Mouse (Mus musculus) MEL (cell line): Measurements from ENCODE around the gene Map3k12. TPM values are rescaled to one million over a fixed set of nuclear protein-coding genes. Genes with fewer than 3 reads are reported as not detected.

Source experiments
- DNase-seq: peaks from one replicate; pipeline ENCODE4 v3.0.0; 2011; ENCODE audit warnings: low read depth, low spot score
- H3K27ac ChIP-seq: 2 replicates; pipeline ENCODE4 v1.5.1; 2012; ENCODE audit warnings: low read depth, mild to moderate bottlenecking, control low read depth, low read length, moderate library complexity; ENCODE audit not compliant: control insufficient read depth
- H3K27me3 ChIP-seq, 2 experiments: fragments of 150-350 bp in 1 of 2; sonication (generic) in 1 of 2; 2 replicates each; pipeline ENCODE4 v1.6.1; 2012; ENCODE audit warnings: low read length in 2 of 2, mild to moderate bottlenecking in 2 of 2, improper control_type of control experiment in 1 of 2, moderate library complexity in 1 of 2; ENCODE audit not compliant: insufficient read depth in 2 of 2, control insufficient read depth in 1 of 2
- H3K36me3 ChIP-seq, 2 experiments: 2 replicates each; pipeline ENCODE4 v1.6.1; 2012 to 2014; ENCODE audit warnings: low read length in 2 of 2, improper control_type of control experiment in 1 of 2, inconsistent platforms in 1 of 2, mild to moderate bottlenecking in 1 of 2; ENCODE audit not compliant: insufficient read depth in 2 of 2, control insufficient read depth in 1 of 2
- H3K4me1 ChIP-seq, 2 experiments: fragments of 150-350 bp in 1 of 2; sonication (generic) in 1 of 2; 2 replicates each; pipeline ENCODE4 v1.6.1; 2012; ENCODE audit warnings: low read length in 2 of 2, improper control_type of control experiment in 1 of 2, mild to moderate bottlenecking in 1 of 2; ENCODE audit not compliant: insufficient read depth in 2 of 2, control insufficient read depth in 1 of 2
- H3K4me3 ChIP-seq, 2 experiments: fragments of 150-350 bp in 1 of 2; sonication (generic) in 1 of 2; 2 replicates each; pipeline ENCODE4 v1.5.1; 2012; ENCODE audit warnings: low read depth in 2 of 2, low read length in 2 of 2, mild to moderate bottlenecking in 2 of 2, moderate library complexity in 2 of 2, control low read depth in 1 of 2, improper control_type of control experiment in 1 of 2; ENCODE audit not compliant: control insufficient read depth in 1 of 2, insufficient read depth in 1 of 2
- H3K79me2 ChIP-seq: 2 replicates; pipeline ENCODE4 v1.6.1; 2012; ENCODE audit warnings: mild to moderate bottlenecking, low read length, moderate library complexity; ENCODE audit not compliant: control insufficient read depth, poor library complexity, insufficient read depth
- H3K9ac ChIP-seq: 2 replicates; pipeline ENCODE4 v1.6.1; 2012; ENCODE audit warnings: low read depth, mild to moderate bottlenecking, control low read depth, low read length, moderate library complexity; ENCODE audit not compliant: control insufficient read depth, poor library complexity, severe bottlenecking
- H3K9me3 ChIP-seq: fragments of 150-350 bp; sonication (generic); replicated peaks from 2 replicates; pipeline ENCODE4 v1.6.1; 2012; ENCODE audit warnings: mild to moderate bottlenecking, low read length, improper control_type of control experiment, moderate library complexity; ENCODE audit not compliant: insufficient read depth
- BHLHE40 ChIP-seq: IDR thresholded peaks from 2 replicates; pipeline ENCODE4 v1.6.1; 2012; ENCODE audit warnings: low read depth, mild to moderate bottlenecking, inconsistent platforms, low read length, improper control_type of control experiment, borderline replicate concordance
- CHD2 ChIP-seq: IDR thresholded peaks from 2 replicates; pipeline ENCODE4 v1.6.1; 2011; ENCODE audit warnings: low read length, improper control_type of control experiment
- CTCF ChIP-seq, 3 experiments: IDR thresholded peaks in 2 of 3; conservative IDR thresholded peaks in 1 of 3; 2 replicates each; pipeline ENCODE4 v1.5.1; 2011 to 2012; ENCODE audit warnings: low read length in 3 of 3, low read depth in 2 of 3, mild to moderate bottlenecking in 2 of 3, improper control_type of control experiment in 1 of 3, inconsistent platforms in 1 of 3, mixed read lengths in 1 of 3, moderate library complexity in 1 of 3; ENCODE audit not compliant: control insufficient read depth in 1 of 3, insufficient read depth in 1 of 3, poor library complexity in 1 of 3, severe bottlenecking in 1 of 3
- E2F4 ChIP-seq: IDR thresholded peaks from 2 replicates; pipeline ENCODE4 v1.6.1; 2011; ENCODE audit warnings: low read depth, low read length, improper control_type of control experiment, borderline replicate concordance
- ELF1 ChIP-seq: IDR thresholded peaks from 2 replicates; pipeline ENCODE4 v1.6.1; 2014; ENCODE audit warnings: low read depth, mild to moderate bottlenecking, inconsistent platforms, low read length, improper control_type of control experiment, moderate library complexity
- EP300 ChIP-seq, 2 experiments: IDR thresholded peaks; 2 replicates each; pipeline ENCODE4 v1.6.1; 2011; ENCODE audit warnings: improper control_type of control experiment in 2 of 2, low read length in 2 of 2, low read depth in 1 of 2, mild to moderate bottlenecking in 1 of 2
- ETS1 ChIP-seq: IDR thresholded peaks from 2 replicates; pipeline ENCODE4 v1.6.1; 2012; ENCODE audit warnings: low read depth, mild to moderate bottlenecking, inconsistent platforms, low read length, improper control_type of control experiment, moderate library complexity
- GATA1 ChIP-seq: IDR thresholded peaks from 2 replicates; pipeline ENCODE4 v1.6.1; 2011; ENCODE audit warnings: low read depth, low read length, improper control_type of control experiment
- HCFC1 ChIP-seq: IDR thresholded peaks from 2 replicates; pipeline ENCODE4 v1.6.1; 2012; ENCODE audit warnings: low read depth, mild to moderate bottlenecking, inconsistent platforms, low read length, improper control_type of control experiment, moderate library complexity
- JUND ChIP-seq: IDR thresholded peaks from 2 replicates; pipeline ENCODE4 v1.6.1; 2011; ENCODE audit warnings: low read depth, mild to moderate bottlenecking, improper control_type of control experiment, low read length
- KAT2A ChIP-seq: conservative IDR thresholded peaks from 2 replicates; pipeline ENCODE4 v1.6.1; 2012; ENCODE audit warnings: low read depth, low read length, improper control_type of control experiment, inconsistent platforms
- MAFK ChIP-seq: IDR thresholded peaks from 2 replicates; pipeline ENCODE4 v1.6.1; 2011; ENCODE audit warnings: low read depth, mild to moderate bottlenecking, low read length, improper control_type of control experiment, borderline replicate concordance
- MAX ChIP-seq: IDR thresholded peaks from 2 replicates; pipeline ENCODE4 v1.6.1; 2011; ENCODE audit warnings: low read length, improper control_type of control experiment
- MAZ ChIP-seq: IDR thresholded peaks from 2 replicates; pipeline ENCODE4 v1.6.1; 2012; ENCODE audit warnings: low read depth, mild to moderate bottlenecking, inconsistent platforms, low read length, improper control_type of control experiment
- MEF2A ChIP-seq: IDR thresholded peaks from 2 replicates; pipeline ENCODE4 v1.6.1; 2014; ENCODE audit warnings: low read depth, mild to moderate bottlenecking, inconsistent platforms, low read length, improper control_type of control experiment; ENCODE audit not compliant: poor library complexity, insufficient replicate concordance, severe bottlenecking; ENCODE audit errors: extremely low read depth
- MXI1 ChIP-seq: IDR thresholded peaks from 2 replicates; pipeline ENCODE4 v1.6.1; 2011; ENCODE audit warnings: mild to moderate bottlenecking, low read depth, low read length, improper control_type of control experiment
- MYB ChIP-seq: IDR thresholded peaks from 2 replicates; pipeline ENCODE4 v1.6.1; 2011; ENCODE audit warnings: mild to moderate bottlenecking, low read depth, low read length, improper control_type of control experiment
- MYC ChIP-seq: IDR thresholded peaks from 2 replicates; pipeline ENCODE4 v1.6.1; 2011; ENCODE audit warnings: low read depth, mild to moderate bottlenecking, low read length, improper control_type of control experiment, moderate library complexity
- NELFE ChIP-seq: IDR thresholded peaks from 2 replicates; pipeline ENCODE4 v1.6.1; 2011; ENCODE audit warnings: low read depth, low read length, improper control_type of control experiment
- NRF1 ChIP-seq: IDR thresholded peaks from 2 replicates; pipeline ENCODE4 v1.6.1; 2014; ENCODE audit warnings: low read depth, mild to moderate bottlenecking, inconsistent platforms, low read length, improper control_type of control experiment, moderate library complexity; ENCODE audit not compliant: poor library complexity, insufficient read depth, severe bottlenecking
- POLR2A ChIP-seq, 2 experiments: IDR thresholded peaks; 2 replicates each; pipeline ENCODE4 v1.6.1; 2011 to 2012; ENCODE audit warnings: low read length in 2 of 2, mild to moderate bottlenecking in 2 of 2, control low read depth in 1 of 2, improper control_type of control experiment in 1 of 2, low read depth in 1 of 2, moderate library complexity in 1 of 2; ENCODE audit not compliant: control insufficient read depth in 1 of 2, insufficient read depth in 1 of 2, poor library complexity in 1 of 2
- POLR2AphosphoS2 ChIP-seq: IDR thresholded peaks from 2 replicates; pipeline ENCODE4 v1.6.1; 2011; ENCODE audit warnings: low read length, improper control_type of control experiment
- POLR2AphosphoS5 ChIP-seq: IDR thresholded peaks from 2 replicates; pipeline ENCODE4 v1.6.1; 2012; ENCODE audit warnings: low read depth, borderline replicate concordance, mild to moderate bottlenecking, inconsistent platforms, low read length, moderate library complexity, mixed read lengths
- RAD21 ChIP-seq: IDR thresholded peaks from 2 replicates; pipeline ENCODE4 v1.6.1; 2011; ENCODE audit warnings: mild to moderate bottlenecking, low read depth, low read length, improper control_type of control experiment
- RCOR1 ChIP-seq: IDR thresholded peaks from 2 replicates; pipeline ENCODE4 v1.6.1; 2012; ENCODE audit warnings: low read depth, mild to moderate bottlenecking, inconsistent platforms, low read length, improper control_type of control experiment
- SIN3A ChIP-seq: IDR thresholded peaks from 2 replicates; pipeline ENCODE4 v1.6.1; 2012; ENCODE audit warnings: low read length, improper control_type of control experiment, inconsistent platforms
- SMC3 ChIP-seq: IDR thresholded peaks from 2 replicates; pipeline ENCODE4 v1.6.1; 2011; ENCODE audit warnings: low read depth, low read length, improper control_type of control experiment
- TAL1 ChIP-seq: IDR thresholded peaks from 2 replicates; pipeline ENCODE4 v1.6.1; 2012; ENCODE audit warnings: mild to moderate bottlenecking, inconsistent platforms, low read length, moderate library complexity, mixed read lengths
- TBP ChIP-seq: IDR thresholded peaks from 2 replicates; pipeline ENCODE4 v1.8.0; 2011; ENCODE audit warnings: low read depth, low read length, improper control_type of control experiment
- TCF12 ChIP-seq: IDR thresholded peaks from 2 replicates; pipeline ENCODE4 v1.6.1; 2014; ENCODE audit warnings: low read depth, mild to moderate bottlenecking, inconsistent platforms, low read length, improper control_type of control experiment, moderate library complexity
- UBTF ChIP-seq: IDR thresholded peaks from 2 replicates; pipeline ENCODE4 v1.6.1; 2012; ENCODE audit warnings: low read depth, mild to moderate bottlenecking, inconsistent platforms, low read length, improper control_type of control experiment, moderate library complexity, borderline replicate concordance; ENCODE audit not compliant: insufficient read depth
- USF1 ChIP-seq: IDR thresholded peaks from 2 replicates; pipeline ENCODE4 v1.6.1; 2014; ENCODE audit warnings: low read depth, mild to moderate bottlenecking, inconsistent platforms, low read length, improper control_type of control experiment, moderate library complexity
- USF2 ChIP-seq, 2 experiments: IDR thresholded peaks; 2 replicates each; pipeline ENCODE4 v1.6.1; 2011 to 2012; ENCODE audit warnings: improper control_type of control experiment in 2 of 2, low read length in 2 of 2, borderline replicate concordance in 1 of 2, inconsistent platforms in 1 of 2, low read depth in 1 of 2, mild to moderate bottlenecking in 1 of 2; ENCODE audit not compliant: insufficient read depth in 1 of 2
- ZC3H11A ChIP-seq: IDR thresholded peaks from 2 replicates; pipeline ENCODE4 v1.6.1; 2012; ENCODE audit warnings: low read depth, mild to moderate bottlenecking, inconsistent platforms, low read length, improper control_type of control experiment
- ZKSCAN1 ChIP-seq: IDR thresholded peaks from 2 replicates; pipeline ENCODE4 v1.6.1; 2012; ENCODE audit warnings: low read depth, mild to moderate bottlenecking, inconsistent platforms, low read length, improper control_type of control experiment, moderate library complexity
- ZMIZ1 ChIP-seq: IDR thresholded peaks from 2 replicates; pipeline ENCODE4 v1.6.1; 2012; ENCODE audit warnings: low read depth, mild to moderate bottlenecking, inconsistent platforms, low read length, improper control_type of control experiment, moderate library complexity
- ZNF384 ChIP-seq: IDR thresholded peaks from 2 replicates; pipeline ENCODE4 v1.6.1; 2012; ENCODE audit warnings: low read depth, mild to moderate bottlenecking, inconsistent platforms, low read length, improper control_type of control experiment
- polyA plus RNA-seq, 2 experiments: library from polyadenylated mRNA; stranded (reverse) in 1 of 2; unstranded in 1 of 2; fragments of >175 nt in 1 of 2; fragments of >200 nt in 1 of 2; gene quantifications; 2 replicates each; pipeline versions ENCODE4 v1.2.1 to v1.2.4; 2012; ENCODE audit warnings: low replicate concordance in 2 of 2, low read depth in 1 of 2; ENCODE audit not compliant: insufficient read length in 2 of 2, insufficient read depth in 1 of 2, missing spikeins in 1 of 2
- total RNA-seq: library from RNA; depleted of rRNA; stranded (reverse); fragments of 300-350 nt; gene quantifications from 2 replicates; pipeline ENCODE4 v1.2.3, GENCODE M21; 2012

Gene Map3k12
- total and polyA plus RNA-seq, 3 experiments = 1.7 to 2.8 TPM; not detected in 1

- Histone ChIP-seq H3K4me3 (peak overlapping the region; percentile 20 to 39), H3K36me3 (peaks cover 0 to 16% of the 10 kb centered on the region in 2 experiments; a peak in 2 of 4 replicates), H3K4me1 (peaks cover 5 to 20% of the 10 kb centered on the region in 2 experiments; a peak in 3 of 4 replicates), H3K9ac (peak overlapping the region; percentile 86), H3K9me3 (no peaks in the 10 kb centered on the region), H3K27ac (peak overlapping the region; percentile 95), H3K79me2 (peaks cover 17% of the 10 kb centered on the region), H3K27me3 (no peaks in the 10 kb centered on the region)
- peak; percentile 83 for DNase-seq
- peak; percentile 45 for TF ChIP-seq SMC3
- 0 out of 2 replicates have a peak, but pooled peaks have one; percentile 48 for TF ChIP-seq MAZ
- no peak for TF ChIP-seq ZNF384
- no peak for TF ChIP-seq BHLHE40
- TF ChIP-seq POLR2AphosphoS5 = no peak
- no peak for TF ChIP-seq JUND
- TF ChIP-seq MAX = no peak
- TF ChIP-seq MYB = no peak
- TF ChIP-seq ZMIZ1 = no peak
- TF ChIP-seq MXI1 = no peak
- no peak for TF ChIP-seq ETS1
- no peak for TF ChIP-seq UBTF
- TF ChIP-seq SIN3A = 0 out of 2 replicates have a peak, but pooled peaks have one; percentile 42
- TF ChIP-seq TCF12 = 0 out of 2 replicates have a peak, but pooled peaks have one; percentile 31
- TF ChIP-seq NRF1 = no peak
- TF ChIP-seq ELF1 = no peak
- TF ChIP-seq NELFE = no peak; the same call in 1 of the 2 replicates
- TF ChIP-seq CTCF (IDR thresholded peaks at IDR 0.05 in 2 of 3, conservative IDR thresholded peaks at IDR 0.05 in 1 of 3; ENCODE audit: control insufficient read depth in 1 of 3, insufficient read depth in 1 of 3, low read depth in 2 of 3, low read length in 3 of 3, poor library complexity in 1 of 3, severe bottlenecking in 1 of 3) = peak in 2 of 3 experiments; percentile 33 to 42; a peak in 5 of 6 replicates
- TF ChIP-seq RAD21 = peak; percentile 35
- no peak for TF ChIP-seq TBP
- no peak for TF ChIP-seq ZKSCAN1
- TF ChIP-seq POLR2A (IDR thresholded peaks at IDR 0.05; ENCODE audit: control insufficient read depth in 1 of 2, insufficient read depth in 1 of 2, low read depth in 1 of 2, low read length in 2 of 2, poor library complexity in 1 of 2) = peak in 1 of 2 experiments; percentile 30; a peak in 1 of 4 replicates
- no peak for TF ChIP-seq E2F4
- no peak for TF ChIP-seq USF2 (IDR thresholded peaks at IDR 0.05; ENCODE audit: borderline replicate concordance in 1 of 2, insufficient read depth in 1 of 2, low read depth in 1 of 2, low read length in 2 of 2)
- TF ChIP-seq HCFC1 = no peak
- TF ChIP-seq MAFK = no peak
- TF ChIP-seq RCOR1 = no peak; the same call in 1 of the 2 replicates
- TF ChIP-seq EP300 (IDR thresholded peaks at IDR 0.05; ENCODE audit: low read depth in 1 of 2, low read length in 2 of 2) = peak; percentile 44 to 55
- no peak for TF ChIP-seq POLR2AphosphoS2
- TF ChIP-seq USF1 = 0 out of 2 replicates have a peak, but pooled peaks have one; percentile 11
- TF ChIP-seq MEF2A = no peak
- peak; percentile 55; the same call in 1 of the 2 replicates for TF ChIP-seq MYC
- no peak for TF ChIP-seq TAL1
- no peak for TF ChIP-seq KAT2A
- no peak for TF ChIP-seq ZC3H11A
- no peak for TF ChIP-seq CHD2
- TF ChIP-seq GATA1 = peak; percentile 27; the same call in 1 of the 2 replicates
Observed at GRCm38 (mm10) chr15:102520416-102520815, 3.6 kb upstream of the Map3k12 start.
